Mouse (Mus musculus): ENCODE data around the gene Cmtm6.

Cmtm6 gene

DNA sequence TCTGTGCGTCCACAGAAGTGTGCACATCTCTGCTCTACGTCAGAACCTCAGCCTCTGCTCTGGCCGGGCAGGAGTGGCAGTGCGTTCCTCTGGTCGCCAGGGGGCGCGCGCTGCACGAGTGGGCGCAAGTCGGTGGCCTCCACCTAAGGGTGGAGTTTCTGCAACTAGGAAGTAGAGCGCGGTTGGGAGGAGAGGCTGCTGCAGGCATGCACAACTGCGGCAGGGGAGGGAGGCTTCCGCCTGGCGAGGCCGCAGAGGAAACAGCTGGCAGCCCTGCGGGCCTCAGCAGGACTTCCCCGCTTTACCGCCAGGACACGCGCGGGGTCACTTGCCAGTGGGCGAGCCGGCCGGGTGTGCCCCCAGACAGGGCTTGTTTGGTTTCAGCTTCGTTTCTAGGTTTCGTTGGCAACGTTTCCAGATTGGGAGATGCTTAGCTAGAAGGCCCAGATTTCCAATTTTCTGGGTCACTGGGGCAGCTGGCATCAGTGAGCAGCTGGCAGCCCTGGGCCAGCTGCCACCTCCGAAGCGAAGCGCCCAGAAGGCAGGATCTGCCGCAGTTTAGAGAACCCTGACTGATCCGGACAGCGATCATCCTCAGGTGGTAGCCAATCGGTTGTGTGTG is 22.1 kb downstream of the Cmtm6 start:
- TF ChIP-seq GATA4 (IDR thresholded peaks at IDR 0.05; ENCODE audit: insufficient replicate concordance, low read length) = no peak

DNA sequence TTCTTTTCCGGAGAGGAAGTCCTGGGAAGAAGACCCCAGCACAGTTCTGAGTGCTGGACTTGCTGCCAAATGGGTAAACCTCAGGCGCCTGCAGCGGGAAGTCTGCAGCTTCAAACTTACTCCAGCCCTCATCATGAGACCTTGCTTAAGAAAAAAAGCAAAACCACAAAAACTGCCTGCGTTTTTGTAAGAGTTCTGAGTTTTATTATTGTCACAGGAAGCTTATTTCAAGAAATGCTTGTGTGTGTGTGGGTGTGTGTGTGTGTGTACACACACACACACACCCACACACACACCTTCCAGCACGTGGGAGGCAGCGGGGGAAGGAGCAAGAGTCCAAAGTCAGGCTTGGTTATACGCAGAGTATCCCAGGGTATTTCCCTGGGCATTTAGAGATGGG is 27.4 kb downstream of the Cmtm6 start:
- no peak for TF ChIP-seq GATA4 (IDR thresholded peaks at IDR 0.05; ENCODE audit: insufficient replicate concordance, low read length)

DNA sequence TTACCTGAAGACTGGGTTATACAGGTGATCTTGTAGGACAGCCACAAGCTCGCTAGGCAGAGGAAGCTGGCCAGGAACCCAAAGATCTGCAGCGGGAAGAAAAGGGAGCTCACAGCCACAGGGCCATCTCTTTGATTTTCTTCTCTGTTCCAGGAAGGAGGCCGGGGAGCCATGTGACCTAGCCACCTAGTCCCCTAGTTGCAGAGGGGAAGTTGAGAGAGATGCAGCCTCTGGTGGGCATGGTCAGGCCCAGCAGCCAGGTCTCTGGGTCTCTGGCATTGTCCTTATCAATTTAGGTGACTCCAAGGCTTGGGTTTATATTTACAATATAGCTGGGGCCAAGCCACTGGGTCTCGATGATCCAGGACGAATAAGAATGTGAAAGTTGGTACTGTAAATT is 27.9 kb downstream of the Cmtm6 start:
- no peak for TF ChIP-seq GATA4 (IDR thresholded peaks at IDR 0.05; ENCODE audit: insufficient replicate concordance, low read length)

DNA sequence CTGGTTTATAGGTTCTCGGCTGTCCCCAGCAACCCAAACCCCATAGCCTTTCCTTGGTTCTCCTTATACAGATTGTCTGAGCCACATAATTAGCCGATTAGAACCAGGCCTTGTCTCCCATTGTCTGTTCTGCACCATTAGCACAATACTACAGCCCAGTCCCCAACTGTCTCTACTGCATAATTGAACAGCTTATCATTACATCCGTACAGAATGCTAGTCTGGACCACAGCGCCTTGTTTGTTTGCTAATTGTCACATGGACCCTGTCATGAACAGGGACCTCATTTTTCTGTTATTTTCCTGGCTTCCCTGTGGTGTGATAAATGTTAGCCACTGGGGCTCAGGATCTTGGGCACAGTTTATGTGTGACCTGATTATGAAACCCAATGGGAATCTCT is 29.0 kb downstream of the Cmtm6 start:
- TF ChIP-seq GATA4 (IDR thresholded peaks at IDR 0.05; ENCODE audit: insufficient replicate concordance, low read length) = no peak

DNA sequence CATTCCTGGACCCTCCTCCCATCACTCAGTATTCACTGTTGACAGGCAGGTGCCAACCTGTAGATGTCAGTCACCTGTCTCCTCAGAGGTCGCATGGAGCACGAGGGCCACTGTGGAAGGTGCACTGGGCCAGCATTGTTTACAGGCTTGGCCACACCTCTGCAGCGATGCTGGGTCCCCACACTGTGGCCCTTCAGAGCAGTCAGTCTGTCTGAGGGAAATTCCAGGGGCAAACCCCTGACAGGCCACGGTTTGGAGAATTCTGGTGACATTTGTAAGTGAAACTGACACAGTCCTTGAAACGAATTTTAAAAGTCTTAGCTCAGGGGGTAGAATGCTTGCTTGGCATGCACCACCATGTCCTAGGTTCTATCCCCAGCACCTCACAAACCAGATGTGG is 29.4 kb downstream of the Cmtm6 start:
- no peak for TF ChIP-seq GATA4 (IDR thresholded peaks at IDR 0.05; ENCODE audit: insufficient replicate concordance, low read length)

- no peak for TF ChIP-seq GATA4 (IDR thresholded peaks at IDR 0.05; ENCODE audit: insufficient replicate concordance, low read length)
Observed at GRCm38 (mm10) chr9:114761848-114762247, 30.9 kb downstream of the Cmtm6 start.

DNA sequence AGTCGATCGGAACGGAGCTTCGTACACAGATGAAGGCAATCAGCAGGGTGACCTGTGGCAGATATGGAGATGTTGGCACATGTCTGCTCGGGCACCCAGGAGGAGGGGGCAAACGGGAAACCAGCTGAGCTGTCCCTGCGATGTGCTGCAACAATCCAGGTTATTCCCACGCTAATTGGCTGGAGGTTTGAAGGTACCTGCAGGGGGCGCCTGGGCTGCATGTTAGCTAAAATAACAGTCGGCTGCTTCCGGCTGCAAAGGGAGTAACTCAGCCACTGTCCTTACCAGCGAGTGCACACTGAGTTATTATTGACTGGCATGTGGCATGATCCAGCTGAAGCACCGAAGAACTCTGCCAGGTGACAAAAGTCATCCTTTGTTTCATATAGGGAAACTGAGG is 32.4 kb downstream of the Cmtm6 start:
- TF ChIP-seq GATA4 (IDR thresholded peaks at IDR 0.05; ENCODE audit: insufficient replicate concordance, low read length) = no peak

- TF ChIP-seq GATA4 (IDR thresholded peaks at IDR 0.05; ENCODE audit: insufficient replicate concordance, low read length) = no peak
Observed at GRCm38 (mm10) chr9:114767030-114767429, 36.1 kb downstream of the Cmtm6 start.

GRCm38 (mm10) chr9:114767507-114767906 is 36.6 kb downstream of the Cmtm6 start:
- no peak for TF ChIP-seq GATA4 (IDR thresholded peaks at IDR 0.05; ENCODE audit: insufficient replicate concordance, low read length)

DNA sequence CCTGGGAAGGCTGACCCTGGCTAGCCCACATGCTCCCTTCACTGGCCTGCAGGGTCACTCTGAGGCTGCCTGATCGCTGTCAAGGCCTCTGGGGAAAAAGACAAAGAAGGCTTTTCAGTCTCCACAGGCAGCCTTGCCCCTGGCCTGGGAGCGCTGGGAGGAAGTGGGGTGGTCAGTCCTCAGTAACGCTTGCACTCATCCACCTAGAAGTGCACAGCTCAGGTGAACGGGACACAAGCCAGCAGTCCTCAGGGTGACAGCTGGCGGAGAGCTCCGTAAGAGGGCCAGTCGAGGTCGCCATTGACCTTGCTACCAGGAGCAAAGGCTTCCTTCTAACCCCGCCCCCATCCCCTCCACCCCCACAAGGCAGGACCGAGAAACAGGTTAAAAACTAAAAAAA is 37.1 kb downstream of the Cmtm6 start:
- TF ChIP-seq GATA4 (IDR thresholded peaks at IDR 0.05; ENCODE audit: insufficient replicate concordance, low read length) = no peak

- no peak for TF ChIP-seq GATA4 (IDR thresholded peaks at IDR 0.05; ENCODE audit: insufficient replicate concordance, low read length)
Observed at GRCm38 (mm10) chr9:114770224-114770623, 39.3 kb downstream of the Cmtm6 start.

DNA sequence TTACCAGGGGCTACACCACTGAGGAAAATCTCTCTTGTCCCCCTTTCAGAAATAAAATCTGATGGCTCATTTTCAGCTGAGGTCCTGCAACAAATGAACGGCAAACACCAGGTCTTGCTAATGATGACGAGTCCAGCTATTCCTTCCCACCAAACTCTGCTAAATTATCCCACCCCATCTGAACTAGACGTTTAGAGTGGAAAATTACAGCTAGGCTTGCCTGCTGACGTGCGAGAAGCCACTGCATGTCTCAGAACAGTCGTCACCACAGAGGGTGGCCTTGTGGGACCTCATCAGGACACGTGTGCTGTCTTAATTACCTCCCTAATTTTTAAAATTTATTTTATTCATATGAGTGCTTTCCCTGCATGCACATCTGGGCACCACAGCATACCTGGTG is 40.6 kb downstream of the Cmtm6 start:
- TF ChIP-seq GATA4 (IDR thresholded peaks at IDR 0.05; ENCODE audit: insufficient replicate concordance, low read length) = no peak

GRCm38 (mm10) chr9:114774629-114775028 is 43.7 kb downstream of the Cmtm6 start:
- no peak for TF ChIP-seq GATA4 (IDR thresholded peaks at IDR 0.05; ENCODE audit: insufficient replicate concordance, low read length)

GRCm38 (mm10) chr9:114775272-114775671 is 44.4 kb downstream of the Cmtm6 start:
- no peak for TF ChIP-seq GATA4 (IDR thresholded peaks at IDR 0.05; ENCODE audit: insufficient replicate concordance, low read length)

- TF ChIP-seq GATA4 (IDR thresholded peaks at IDR 0.05; ENCODE audit: insufficient replicate concordance, low read length) = no peak
Observed at GRCm38 (mm10) chr9:114776361-114776760, 45.4 kb downstream of the Cmtm6 start.

- no peak for TF ChIP-seq GATA4 (IDR thresholded peaks at IDR 0.05; ENCODE audit: insufficient replicate concordance, low read length)
Observed at GRCm38 (mm10) chr9:114777178-114778046, 46.5 kb downstream of the Cmtm6 start.

DNA sequence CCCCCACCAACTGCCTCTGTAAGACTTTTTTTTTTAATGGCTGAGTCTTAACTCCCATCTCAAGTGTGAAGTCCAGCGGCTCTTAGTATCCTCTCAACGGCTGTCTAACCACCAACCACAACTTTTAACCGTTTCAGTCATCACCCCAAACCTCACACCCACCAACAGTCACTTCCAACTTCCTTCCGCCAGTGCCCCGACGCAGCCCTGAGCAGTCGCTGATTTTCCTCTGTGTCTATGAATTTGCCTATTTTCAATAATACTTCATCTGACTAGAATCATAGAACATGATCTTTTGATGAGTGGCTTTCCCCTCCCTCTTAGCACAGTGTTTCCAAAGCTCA is 47.1 kb downstream of the Cmtm6 start:
- TF ChIP-seq GATA4 (IDR thresholded peaks at IDR 0.05; ENCODE audit: insufficient replicate concordance, low read length) = no peak
